Mouse (Mus musculus): Measurements from ENCODE around the gene Megf11.

Gene Megf11

DNA sequence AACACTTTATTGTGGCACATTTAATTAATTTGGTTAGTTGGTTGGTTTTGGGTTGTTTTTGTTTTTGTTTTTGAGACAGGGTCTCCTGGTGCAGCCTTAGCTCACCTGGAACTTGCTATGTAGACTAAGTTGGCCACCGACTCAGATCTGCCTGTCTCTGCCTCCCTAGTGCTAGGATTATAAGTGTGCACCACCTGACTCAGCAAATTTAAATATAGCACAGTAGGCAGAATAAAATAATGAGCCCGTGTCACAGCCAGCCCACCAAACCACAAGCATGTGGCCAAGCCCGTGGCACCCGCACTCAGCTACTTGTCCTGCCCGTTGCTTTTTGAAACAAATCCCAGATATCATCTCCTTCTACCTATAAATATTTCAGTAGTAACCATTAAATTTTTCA lies 367.1 kb downstream of the Megf11 start:
- DNase-seq (ENCODE audit: low spot score in 2 of 2), result no peak

- no peak for DNase-seq (ENCODE audit: low spot score in 2 of 2)
Observed at GRCm38 (mm10) chr9:64758052-64758451, 372.6 kb downstream of the Megf11 start.
